Mouse (Mus musculus) midbrain, embryonic 13.5 days (tissue): ENCODE measurements at regions not wholly inside any gene's neighbourhood (a gene's known extent, or its start where the extent isn't known, plus 50 kb on each side); places are given as distances from the start of the nearest gene placed in this dataset.

ENCODE experiments used
- ATAC-seq: fragments of 200-750 bp; cut with Nextera tagmentation; 2 replicates; pipeline ENCODE4 v1.8.0; 2017; ENCODE audit warnings: mild to moderate bottlenecking, moderate TSS enrichment, moderate library complexity
- H3K27ac ChIP-seq: fragments of 300-500 bp; sonication (generic); 2 replicates; pipeline ENCODE4 v1.5.1; 2015; ENCODE audit warnings: inconsistent platforms, mild to moderate bottlenecking, moderate library complexity
- H3K27me3 ChIP-seq: fragments of 300-500 bp; sonication (generic); 2 replicates; pipeline ENCODE4 v1.6.1; 2015; ENCODE audit warnings: mild to moderate bottlenecking, inconsistent platforms
- H3K36me3 ChIP-seq: fragments of 300-500 bp; sonication (generic); 2 replicates; pipeline ENCODE4 v1.6.1; 2015; ENCODE audit warnings: mild to moderate bottlenecking, inconsistent platforms
- H3K4me1 ChIP-seq: fragments of 300-500 bp; sonication (generic); replicated peaks from 2 replicates; pipeline ENCODE4 v1.6.1; 2015; ENCODE audit warnings: inconsistent platforms
- H3K4me2 ChIP-seq: fragments of 300-500 bp; sonication (generic); replicated peaks from 2 replicates; pipeline ENCODE4 v1.6.1; 2015; ENCODE audit warnings: moderate library complexity, mild to moderate bottlenecking, inconsistent platforms
- H3K4me3 ChIP-seq: fragments of 300-500 bp; sonication (generic); replicated peaks from 2 replicates; pipeline ENCODE4 v1.5.1; 2015; ENCODE audit warnings: mild to moderate bottlenecking, inconsistent platforms
- H3K9ac ChIP-seq: fragments of 300-500 bp; sonication (generic); replicated peaks from 2 replicates; pipeline ENCODE4 v1.6.1; 2015; ENCODE audit warnings: mild to moderate bottlenecking, inconsistent platforms
- H3K9me3 ChIP-seq: fragments of 300-500 bp; sonication (generic); 2 replicates; pipeline ENCODE4 v1.6.1; 2016; ENCODE audit warnings: mild to moderate bottlenecking, inconsistent platforms
- WGBS: fragments of 180-500 bp; shearing (Covaris S2); methylation state at CpG from one replicate; pipeline ENCODE4 v1.1.7; 2015; 5-methylcytosine and 5-hydroxymethylcytosine counted together

GRCm38 (mm10) chr12:8844748-8845147 is 73.6 kb downstream of the Sdc1 start:
- Histone ChIP-seq H3K4me2 (no peak overlapping the region), H3K4me1 (0 out of 2 replicates have a peak, but pooled peaks cover 1% of the 10 kb centered on the region), H3K9me3 (no peaks in the 10 kb centered on the region), H3K9ac (no peak overlapping the region), H3K27ac (no peak overlapping the region), H3K27me3 (no peaks in the 10 kb centered on the region), H3K36me3 (no peaks in the 10 kb centered on the region), H3K4me3 (no peak overlapping the region)
- ATAC-seq: no peak
- WGBS: 94% methylated on average over 5 of the region's 5 CpGs

DNA sequence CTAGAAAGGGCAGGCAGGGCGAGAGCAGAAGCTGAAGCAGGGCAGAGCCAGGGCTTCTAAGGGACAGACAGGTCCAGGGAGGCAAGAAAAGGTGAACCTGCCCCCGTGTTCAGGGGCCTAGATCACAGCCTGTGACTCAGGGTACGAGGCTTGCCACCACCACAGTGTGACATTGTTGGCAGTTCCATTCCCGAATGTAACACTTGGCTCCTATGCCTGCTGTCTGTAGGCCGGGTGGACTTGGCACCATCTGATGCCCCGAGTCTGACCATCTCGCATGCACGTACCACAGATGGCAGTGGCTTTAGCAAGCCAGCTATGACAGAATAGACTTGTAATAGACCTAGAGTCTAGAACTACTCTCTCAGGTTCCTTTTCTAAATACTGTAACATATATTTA is 74.3 kb downstream of the Sdc1 start:
- Histone ChIP-seq H3K27ac (no peak overlapping the region), H3K27me3 (no peaks in the 10 kb centered on the region), H3K36me3 (no peaks in the 10 kb centered on the region), H3K9me3 (no peaks in the 10 kb centered on the region), H3K9ac (no peak overlapping the region), H3K4me1 (no peaks in the 10 kb centered on the region), H3K4me3 (no peak overlapping the region), H3K4me2 (no peak overlapping the region)
- no peak for ATAC-seq
- 85% methylated on average over 8 of the region's 8 CpGs for WGBS

- H3K9ac ChIP-seq: no peak overlapping the region
- H3K4me3 ChIP-seq: no peak overlapping the region
- H3K9me3 ChIP-seq: no peaks in the 10 kb centered on the region
- no peak overlapping the region for H3K4me2 ChIP-seq
- no peaks in the 10 kb centered on the region for H3K4me1 ChIP-seq
- H3K27ac ChIP-seq: no peak overlapping the region
- no peaks in the 10 kb centered on the region for H3K36me3 ChIP-seq
- H3K27me3 ChIP-seq: no peaks in the 10 kb centered on the region
- WGBS: 59% methylated on average over 16 of the region's 16 CpGs
- ATAC-seq: no peak
Measured at GRCm38 (mm10) chr12:8846425-8847226, 74.8 kb upstream of the Laptm4a start.

GRCm38 (mm10) chr12:8847227-8847857 is 74.1 kb upstream of the Laptm4a start:
- Histone ChIP-seq H3K4me2 (no peak overlapping the region), H3K9ac (no peak overlapping the region), H3K4me3 (no peak overlapping the region), H3K4me1 (no peaks in the 10 kb centered on the region), H3K36me3 (no peaks in the 10 kb centered on the region), H3K9me3 (no peaks in the 10 kb centered on the region), H3K27me3 (no peaks in the 10 kb centered on the region), H3K27ac (no peak overlapping the region)
- WGBS: 78% methylated on average over 10 of the region's 10 CpGs
- ATAC-seq: no peak

DNA sequence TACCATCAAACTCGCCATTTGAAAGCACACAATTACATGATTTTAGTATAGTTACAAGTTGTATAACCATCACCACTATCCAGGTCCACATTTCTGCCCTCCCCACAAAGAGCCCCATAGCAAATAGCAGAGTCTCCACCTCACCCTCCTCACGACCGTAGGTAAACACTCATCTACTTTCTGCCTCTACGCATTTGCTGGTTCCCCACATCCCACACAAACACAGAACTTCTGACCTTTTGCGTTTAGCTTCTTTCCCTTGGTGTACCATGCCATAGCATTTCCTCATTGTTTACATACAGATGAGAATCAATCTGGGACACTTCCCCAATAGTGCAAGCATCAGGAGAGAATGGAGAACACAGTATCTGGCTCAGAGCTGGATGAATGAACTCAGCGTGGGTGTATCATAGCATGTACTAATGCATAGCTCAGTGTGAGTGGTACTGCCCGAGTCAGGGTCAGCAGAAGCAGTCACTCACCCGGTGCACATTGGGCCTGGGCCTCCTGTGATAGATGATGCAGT is 73.5 kb upstream of the Laptm4a start:
- Histone ChIP-seq H3K4me2 (no peak overlapping the region), H3K4me1 (no peaks in the 10 kb centered on the region), H3K4me3 (no peak overlapping the region), H3K27ac (no peak overlapping the region), H3K27me3 (no peaks in the 10 kb centered on the region), H3K9ac (no peak overlapping the region), H3K9me3 (no peaks in the 10 kb centered on the region), H3K36me3 (no peaks in the 10 kb centered on the region)
- WGBS: 91% methylated on average over 8 of the region's 8 CpGs
- ATAC-seq: peak; percentile 34; the same call in 1 of the 2 replicates

DNA sequence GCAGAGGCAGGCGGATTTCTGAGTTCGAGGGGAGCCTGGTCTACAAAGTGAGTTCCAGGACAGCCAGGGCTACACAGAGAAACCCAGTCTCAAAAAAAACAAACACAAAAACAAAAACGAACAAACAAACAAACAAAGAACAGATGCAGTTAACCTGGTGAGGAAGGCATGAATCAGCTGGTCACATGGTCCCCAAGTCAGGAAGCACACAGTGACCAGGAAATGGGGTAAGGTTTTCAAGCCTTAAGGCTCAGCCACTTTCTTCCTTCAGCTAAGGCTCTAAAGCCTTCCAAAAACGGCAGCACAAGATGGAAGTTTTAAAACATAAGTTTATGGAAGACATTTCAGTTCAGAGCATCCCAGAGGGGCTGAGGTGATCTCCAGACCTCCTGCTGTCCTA is 67.6 kb upstream of the Laptm4a start:
- 86% methylated on average over 4 of the region's 4 CpGs for WGBS
- Histone ChIP-seq H3K27me3 (no peaks in the 10 kb centered on the region), H3K4me2 (no peak overlapping the region), H3K27ac (no peak overlapping the region), H3K4me1 (no peaks in the 10 kb centered on the region), H3K9ac (no peak overlapping the region), H3K4me3 (no peak overlapping the region), H3K9me3 (no peaks in the 10 kb centered on the region), H3K36me3 (no peaks in the 10 kb centered on the region)
- no peak for ATAC-seq

- Histone ChIP-seq H3K27me3 (no peaks in the 10 kb centered on the region), H3K4me3 (no peak overlapping the region), H3K4me1 (no peaks in the 10 kb centered on the region), H3K27ac (no peak overlapping the region), H3K4me2 (no peak overlapping the region), H3K9ac (no peak overlapping the region), H3K9me3 (no peaks in the 10 kb centered on the region), H3K36me3 (no peaks in the 10 kb centered on the region)
- ATAC-seq: no peak
- 70% methylated on average over 4 of the region's 4 CpGs for WGBS
Measured at GRCm38 (mm10) chr12:8854401-8854800, 67.1 kb upstream of the Laptm4a start.

DNA sequence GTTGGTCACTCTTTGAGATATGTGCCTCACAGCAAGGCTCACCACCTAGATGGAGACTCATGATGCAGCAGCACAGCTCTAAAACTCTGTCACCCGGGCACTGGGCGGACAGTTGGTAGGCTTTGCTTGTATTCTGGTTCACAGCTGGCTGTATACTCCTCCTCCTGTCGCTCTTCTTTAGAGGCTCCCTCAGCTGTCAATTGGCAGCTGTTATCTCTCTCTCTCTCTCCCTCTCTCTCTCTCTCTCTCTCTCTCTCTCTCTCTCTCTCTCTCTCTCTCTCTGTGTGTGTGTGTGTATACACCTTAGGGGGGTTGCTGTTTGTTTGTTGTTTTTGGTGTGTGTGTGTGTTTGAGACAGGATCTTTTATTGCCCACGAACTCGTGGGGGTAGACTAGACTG is 66.3 kb upstream of the Laptm4a start:
- Histone ChIP-seq H3K4me1 (no peaks in the 10 kb centered on the region), H3K4me3 (no peak overlapping the region), H3K9me3 (no peaks in the 10 kb centered on the region), H3K9ac (no peak overlapping the region), H3K4me2 (no peak overlapping the region), H3K27me3 (no peaks in the 10 kb centered on the region), H3K27ac (no peak overlapping the region), H3K36me3 (no peaks in the 10 kb centered on the region)
- ATAC-seq: no peak
- WGBS: 81% methylated on average over 5 of the region's 5 CpGs

- H3K4me1 ChIP-seq: no peaks in the 10 kb centered on the region
- H3K27me3 ChIP-seq: no peaks in the 10 kb centered on the region
- ATAC-seq: no peak
- no peak overlapping the region for H3K9ac ChIP-seq
- H3K4me3 ChIP-seq: no peak overlapping the region
- no peak overlapping the region for H3K27ac ChIP-seq
- H3K36me3 ChIP-seq: no peaks in the 10 kb centered on the region
- 67% methylated on average over 1 of the region's 1 CpGs for WGBS
- H3K9me3 ChIP-seq: no peaks in the 10 kb centered on the region
- H3K4me2 ChIP-seq: no peak overlapping the region
Measured at GRCm38 (mm10) chr12:8856051-8856543, 65.4 kb upstream of the Laptm4a start.

GRCm38 (mm10) chr12:8857308-8857707 is 64.2 kb upstream of the Laptm4a start:
- no peak overlapping the region for H3K27ac ChIP-seq
- no peak for ATAC-seq
- H3K36me3 ChIP-seq: no peaks in the 10 kb centered on the region
- H3K4me1 ChIP-seq: no peaks in the 10 kb centered on the region
- H3K27me3 ChIP-seq: no peaks in the 10 kb centered on the region
- no peak overlapping the region for H3K9ac ChIP-seq
- 42% methylated on average over 8 of the region's 8 CpGs for WGBS
- no peak overlapping the region for H3K4me2 ChIP-seq
- H3K9me3 ChIP-seq: no peaks in the 10 kb centered on the region
- no peak overlapping the region for H3K4me3 ChIP-seq

- Histone ChIP-seq H3K4me3 (no peak overlapping the region), H3K27ac (no peak overlapping the region), H3K4me2 (no peak overlapping the region), H3K27me3 (no peaks in the 10 kb centered on the region), H3K4me1 (no peaks in the 10 kb centered on the region), H3K9ac (no peak overlapping the region), H3K9me3 (no peaks in the 10 kb centered on the region), H3K36me3 (no peaks in the 10 kb centered on the region)
- no peak for ATAC-seq
- WGBS: 92% methylated on average over 7 of the region's 7 CpGs
Measured at GRCm38 (mm10) chr12:8858748-8859147, 62.7 kb upstream of the Laptm4a start.

GRCm38 (mm10) chr12:8859588-8859987 is 61.9 kb upstream of the Laptm4a start:
- Histone ChIP-seq H3K36me3 (no peaks in the 10 kb centered on the region), H3K27ac (no peak overlapping the region), H3K4me2 (no peak overlapping the region), H3K4me3 (no peak overlapping the region), H3K4me1 (no peaks in the 10 kb centered on the region), H3K9me3 (no peaks in the 10 kb centered on the region), H3K9ac (no peak overlapping the region), H3K27me3 (no peaks in the 10 kb centered on the region)
- no peak for ATAC-seq
- WGBS: 88% methylated on average over 4 of the region's 4 CpGs
